Mouse (Mus musculus): ENCODE measurements around the gene Chmp2a.

Gene Chmp2a

GRCm38 (mm10) chr7:13003380-13003779, 31.2 kb downstream of the Chmp2a start:
- no peak for DNase-seq (ENCODE audit: low spot score in 2 of 2)

GRCm38 (mm10) chr7:13001584-13001983, 33.0 kb downstream of the Chmp2a start:
- no peak for DNase-seq (ENCODE audit: low spot score in 2 of 2)

- no peak for DNase-seq (ENCODE audit: low spot score in 2 of 2)
Measured at GRCm38 (mm10) chr7:12998851-12999250, 35.8 kb downstream of the Chmp2a start, which contains the start of gene Trim28. Gene Trim28, plus strand, starts transcription at chr7:12999114.

- no peak for DNase-seq (ENCODE audit: low spot score in 2 of 2)
Measured at GRCm38 (mm10) chr7:12998053-12998452, 36.6 kb downstream of the Chmp2a start, which contains the start of gene Slc27a5. Gene Slc27a5, minus strand, starts transcription at chr7:12998192.

- no peak for DNase-seq (ENCODE audit: low spot score in 2 of 2)
Measured at GRCm38 (mm10) chr7:12997230-12997629, 37.4 kb downstream of the Chmp2a start.

- DNase-seq (ENCODE audit: low spot score in 2 of 2) = no peak
Measured at GRCm38 (mm10) chr7:12995862-12996261, 38.7 kb downstream of the Chmp2a start.

GRCm38 (mm10) chr7:12993148-12993547, 41.5 kb downstream of the Chmp2a start:
- no peak for DNase-seq (ENCODE audit: low spot score in 2 of 2)

- DNase-seq (ENCODE audit: low spot score in 2 of 2) = no peak
Measured at GRCm38 (mm10) chr7:12992222-12992621, 42.4 kb downstream of the Chmp2a start.

GRCm38 (mm10) chr7:12987409-12988189, 47.0 kb downstream of the Chmp2a start:
- DNase-seq (ENCODE audit: low spot score in 2 of 2) = no peak

- no peak for DNase-seq (ENCODE audit: low spot score in 2 of 2)
Measured at GRCm38 (mm10) chr7:12986906-12987305, 47.7 kb downstream of the Chmp2a start.

GRCm38 (mm10) chr7:12985724-12986123, 48.9 kb downstream of the Chmp2a start:
- DNase-seq (ENCODE audit: low spot score in 2 of 2) = no peak
